Mouse (Mus musculus) midbrain, embryonic 11.5 days (tissue): ENCODE results near the gene Tmx1. TPM values are rescaled to one million over a fixed set of nuclear protein-coding genes. Genes with fewer than 3 reads are reported as not detected.

ENCODE experiments used
- ATAC-seq: fragments of 200-750 bp; cut with Nextera tagmentation; 2 replicates; pipeline ENCODE4 v1.8.0; 2017; ENCODE audit warnings: moderate TSS enrichment, moderate library complexity; ENCODE audit not compliant: low FRiP score
- DNase-seq: peaks from one replicate; pipeline ENCODE4 v3.0.0; 2015; ENCODE audit warnings: low spot score; ENCODE audit errors: missing footprints
- H3K27ac ChIP-seq: fragments of 300-500 bp; sonication (generic); 2 replicates; pipeline ENCODE4 v1.5.1; 2014; ENCODE audit warnings: low read depth, low read length
- H3K27me3 ChIP-seq: fragments of 300-500 bp; sonication (generic); 2 replicates; pipeline ENCODE4 v1.6.1; 2014; ENCODE audit warnings: mild to moderate bottlenecking, low read length, moderate library complexity, mixed read lengths; ENCODE audit not compliant: control insufficient read depth, insufficient read depth
- H3K36me3 ChIP-seq: fragments of 300-500 bp; sonication (generic); 2 replicates; pipeline ENCODE4 v1.6.1; 2014; ENCODE audit warnings: mild to moderate bottlenecking, low read length, moderate library complexity, mixed read lengths; ENCODE audit not compliant: control insufficient read depth, insufficient read depth
- H3K4me1 ChIP-seq: fragments of 300-500 bp; sonication (generic); 2 replicates; pipeline ENCODE4 v1.6.1; 2014; ENCODE audit warnings: low read length; ENCODE audit not compliant: control insufficient read depth, insufficient read depth
- H3K4me2 ChIP-seq: fragments of 300-500 bp; sonication (generic); 2 replicates; pipeline ENCODE4 v1.6.1; 2014; ENCODE audit warnings: mild to moderate bottlenecking, moderate library complexity
- H3K4me3 ChIP-seq: fragments of 300-500 bp; sonication (generic); 2 replicates; pipeline ENCODE4 v1.5.1; 2014; ENCODE audit warnings: low read depth, low read length
- H3K9ac ChIP-seq: fragments of 300-500 bp; sonication (generic); 2 replicates; pipeline ENCODE4 v1.6.1; 2014; ENCODE audit warnings: low read length
- H3K9me3 ChIP-seq: fragments of 300-500 bp; sonication (generic); 2 replicates; pipeline ENCODE4 v1.6.1; 2016; ENCODE audit warnings: low read length; ENCODE audit not compliant: control insufficient read depth
- WGBS: fragments of 180-500 bp; shearing (Covaris S2); extraction: QIAGEN DNeasy Blood & Tissue Kit; methylation state at CpG from one replicate; pipeline ENCODE4 v1.1.7; 2014; 5-methylcytosine and 5-hydroxymethylcytosine counted together
- polyA plus RNA-seq: library from polyadenylated mRNA; unstranded; fragments of >200 nt; fragmentation: Nextera tagmentation; extraction: Ambion mirVana; gene quantifications from 2 replicates; pipeline ENCODE4 v1.2.1, GENCODE M21; 2014

Tmx1 gene
- polyA plus RNA-seq, 1 experiment from 2014 or later = 135 TPM

- H3K9ac ChIP-seq = no peak overlapping the region
- DNase-seq (no peak), ATAC-seq (no peak)
- H3K4me3 ChIP-seq = no peak overlapping the region
- H3K27ac ChIP-seq = no peak overlapping the region
- H3K4me1 ChIP-seq = no peaks in the 10 kb centered on the region
- WGBS = 89% methylated on average over 5 of the region's 5 CpGs
- no peak overlapping the region for H3K4me2 ChIP-seq
- no peaks in the 10 kb centered on the region for H3K27me3 ChIP-seq
- no peaks in the 10 kb centered on the region for H3K9me3 ChIP-seq
- no peaks in the 10 kb centered on the region for H3K36me3 ChIP-seq
These were observed 53.1 kb downstream of the Tmx1 start for GRCm38 (mm10) chr12:70505971-70506370.

- H3K9me3 ChIP-seq = no peaks in the 10 kb centered on the region
- no peak overlapping the region for H3K4me3 ChIP-seq
- H3K27ac ChIP-seq = no peak overlapping the region
- H3K4me1 ChIP-seq = no peaks in the 10 kb centered on the region
- H3K4me2 ChIP-seq = no peak overlapping the region
- H3K9ac ChIP-seq = no peak overlapping the region
- 90% methylated on average over 5 of the region's 5 CpGs for WGBS
- no peak for DNase-seq
- no peaks in the 10 kb centered on the region for H3K27me3 ChIP-seq
- no peak for ATAC-seq
- no peaks in the 10 kb centered on the region for H3K36me3 ChIP-seq
These were observed 59.1 kb downstream of the Tmx1 start for GRCm38 (mm10) chr12:70512023-70512422.

- H3K4me1 ChIP-seq = no peaks in the 10 kb centered on the region
- H3K4me2 ChIP-seq = no peak overlapping the region
- DNase-seq = no peak
- H3K9me3 ChIP-seq = no peaks in the 10 kb centered on the region
- H3K36me3 ChIP-seq = no peaks in the 10 kb centered on the region
- H3K4me3 ChIP-seq = no peak overlapping the region
- no peak for ATAC-seq
- H3K9ac ChIP-seq = no peak overlapping the region
- WGBS = 91% methylated on average over 2 of the region's 2 CpGs
- no peak overlapping the region for H3K27ac ChIP-seq
- no peaks in the 10 kb centered on the region for H3K27me3 ChIP-seq
These were observed 59.5 kb downstream of the Tmx1 start for GRCm38 (mm10) chr12:70512431-70512830.

Other genes with a start within 250 kb of the Tmx1 start
- 7.6 and 8.0 TPM in 2 replicates for gene Pygl, start 221.6 kb upstream of the Tmx1 start, polyA plus RNA-seq
- 26.8 and 28.4 TPM in 2 replicates for gene Trim9, start 105.5 kb upstream of the Tmx1 start, polyA plus RNA-seq